Mouse (Mus musculus): ENCODE measurements around the gene Amn.

The Amn gene

DNA sequence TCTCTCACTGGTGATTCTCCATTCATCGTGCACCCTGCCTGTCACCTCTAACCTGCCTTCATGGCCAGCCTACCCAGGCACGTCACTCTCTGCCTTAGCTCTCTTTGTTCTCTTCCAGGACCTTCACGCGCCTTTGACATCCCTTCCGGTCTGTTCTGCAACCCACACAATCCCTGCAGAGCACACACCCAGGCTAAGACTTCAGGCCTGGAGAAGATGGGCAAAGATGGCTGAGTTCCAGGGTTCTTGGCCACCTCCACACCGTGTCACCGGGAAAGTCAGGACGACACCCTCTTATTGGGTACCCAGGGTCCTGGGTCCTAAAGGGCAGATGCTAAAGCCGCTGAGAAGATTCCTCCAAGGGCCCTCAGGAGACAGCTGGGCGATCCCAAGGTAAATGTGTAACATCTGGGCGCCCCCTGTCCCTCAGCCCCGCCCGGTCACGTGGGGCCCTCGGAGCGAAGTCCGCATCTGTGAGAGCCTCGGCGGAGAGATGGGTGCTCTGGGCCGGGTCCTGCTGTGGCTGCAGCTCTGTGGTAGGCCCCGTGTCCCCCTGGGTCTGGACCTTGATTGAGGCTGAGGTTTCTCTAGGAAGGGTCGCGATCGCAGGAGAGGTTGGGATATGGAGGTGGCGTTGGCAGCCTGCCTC is at the start of gene Amn:
Gene Amn (plus strand): TSS at position 467 of the 649 bp plus-strand sequence.
- peak; percentile 88 for DNase-seq (ENCODE audit: low spot score)

- DNase-seq (ENCODE audit: low spot score) = no peak
Observed at GRCm38 (mm10) chr12:111225197-111225780, 45.6 kb upstream of the Amn start.

GRCm38 (mm10) chr12:111227410-111227809 is 43.5 kb upstream of the Amn start:
- no peak for DNase-seq (ENCODE audit: low spot score)

- DNase-seq (ENCODE audit: low spot score) = no peak
Observed at GRCm38 (mm10) chr12:111228488-111228887, 42.4 kb upstream of the Amn start.

DNA sequence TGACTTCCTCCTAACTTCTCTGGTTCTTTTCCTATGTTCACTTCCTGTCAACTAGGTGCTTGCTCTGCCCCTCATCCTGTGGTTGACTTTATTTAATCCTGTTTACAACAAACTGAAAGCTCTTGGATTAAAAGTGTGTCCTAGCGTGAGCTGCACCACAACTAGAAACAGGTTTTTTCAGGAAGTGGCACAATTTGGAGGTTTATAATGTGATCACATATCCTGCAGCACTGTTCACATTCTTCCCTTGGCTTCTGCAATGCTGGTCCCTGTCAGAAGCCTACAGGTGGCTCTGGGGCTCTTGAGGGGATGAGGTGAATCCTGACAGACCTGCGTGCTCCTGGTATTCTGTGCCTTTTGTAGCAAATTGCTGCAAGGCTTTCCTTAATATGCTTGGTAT is 40.1 kb upstream of the Amn start:
- DNase-seq (ENCODE audit: low spot score) = no peak

GRCm38 (mm10) chr12:111233798-111234197 is 37.1 kb upstream of the Amn start:
- no peak for DNase-seq (ENCODE audit: low spot score)

- no peak for DNase-seq (ENCODE audit: low spot score)
Observed at GRCm38 (mm10) chr12:111234383-111234782, 36.5 kb upstream of the Amn start.

DNA sequence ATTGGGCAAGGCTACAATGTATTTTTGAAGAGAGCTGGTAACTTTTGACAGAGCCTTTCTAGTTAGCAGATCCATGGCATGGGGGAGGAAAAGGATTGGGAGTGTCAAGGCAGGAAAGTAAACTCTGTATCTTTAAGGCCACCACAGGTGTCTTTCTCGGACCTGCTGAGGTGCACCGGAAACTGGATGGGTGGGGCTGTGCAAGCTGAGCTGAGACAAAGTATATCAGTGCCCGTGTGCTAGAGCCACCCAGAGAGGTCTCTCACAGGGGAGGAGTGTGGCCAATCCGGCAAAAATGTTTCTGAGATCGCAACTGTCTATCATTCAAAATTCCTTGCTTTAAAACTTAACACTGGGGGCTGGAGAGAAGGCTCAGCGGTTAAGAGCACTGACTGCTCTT is 35.3 kb upstream of the Amn start:
- DNase-seq (ENCODE audit: low spot score) = no peak

DNA sequence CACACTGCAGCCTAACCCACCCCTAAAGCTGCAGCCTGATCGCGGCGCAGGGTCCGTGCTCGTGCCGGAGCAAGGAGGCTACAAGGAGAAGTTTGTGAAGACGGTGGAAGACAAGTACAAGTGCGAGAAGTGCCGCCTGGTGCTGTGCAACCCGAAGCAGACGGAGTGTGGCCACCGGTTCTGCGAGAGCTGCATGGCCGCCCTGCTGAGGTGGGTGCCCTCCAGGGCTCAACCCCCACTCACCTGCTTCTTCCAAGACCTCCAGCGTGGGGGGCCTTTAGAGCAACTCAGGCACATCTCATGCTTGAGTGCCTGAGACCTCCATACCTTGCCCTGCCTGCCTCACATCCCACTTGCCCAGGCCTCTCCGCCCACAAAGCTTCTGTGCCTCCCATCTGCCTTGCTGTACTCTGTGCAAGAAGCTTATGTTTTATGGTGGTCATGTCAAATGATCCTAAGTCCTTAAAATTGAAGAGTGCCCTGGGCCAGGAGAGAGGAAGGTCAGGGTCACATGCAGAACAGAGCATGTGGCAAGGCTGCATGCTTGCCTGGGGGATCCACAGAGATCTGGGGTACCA is 33.2 kb upstream of the Amn start:
- DNase-seq (ENCODE audit: low spot score) = no peak

GRCm38 (mm10) chr12:111238345-111238744 is 32.5 kb upstream of the Amn start:
- DNase-seq (ENCODE audit: low spot score) = no peak

- DNase-seq (ENCODE audit: low spot score) = peak; percentile 15
Observed at GRCm38 (mm10) chr12:111238778-111239177, 32.1 kb upstream of the Amn start.

- DNase-seq (ENCODE audit: low spot score) = no peak
Observed at GRCm38 (mm10) chr12:111239930-111240329, 31.0 kb upstream of the Amn start.

GRCm38 (mm10) chr12:111241916-111242315 is 29.0 kb upstream of the Amn start:
- no peak for DNase-seq (ENCODE audit: low spot score)

GRCm38 (mm10) chr12:111242346-111242745 is 28.5 kb upstream of the Amn start:
- DNase-seq (ENCODE audit: low spot score) = no peak

DNA sequence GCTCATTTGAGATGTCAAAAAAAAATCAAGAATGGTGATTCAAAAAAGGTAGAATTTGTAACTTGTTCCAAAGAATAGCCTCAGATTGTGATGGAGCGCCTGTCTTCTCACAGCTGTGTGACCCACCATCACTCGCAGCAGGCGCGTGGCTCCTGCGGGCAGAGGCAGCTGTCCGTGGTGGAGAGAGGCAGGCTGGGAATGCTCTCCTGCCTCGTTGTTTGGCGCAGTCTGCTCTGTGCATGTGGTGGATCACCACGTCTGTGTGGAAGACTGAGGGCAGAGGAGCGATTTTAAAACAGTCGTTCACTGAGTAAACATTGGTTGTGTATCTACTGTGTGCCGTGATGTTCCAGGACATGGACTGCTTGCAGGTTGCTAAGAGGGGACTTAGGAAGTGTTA is 27.2 kb upstream of the Amn start:
- DNase-seq (ENCODE audit: low spot score) = no peak

DNA sequence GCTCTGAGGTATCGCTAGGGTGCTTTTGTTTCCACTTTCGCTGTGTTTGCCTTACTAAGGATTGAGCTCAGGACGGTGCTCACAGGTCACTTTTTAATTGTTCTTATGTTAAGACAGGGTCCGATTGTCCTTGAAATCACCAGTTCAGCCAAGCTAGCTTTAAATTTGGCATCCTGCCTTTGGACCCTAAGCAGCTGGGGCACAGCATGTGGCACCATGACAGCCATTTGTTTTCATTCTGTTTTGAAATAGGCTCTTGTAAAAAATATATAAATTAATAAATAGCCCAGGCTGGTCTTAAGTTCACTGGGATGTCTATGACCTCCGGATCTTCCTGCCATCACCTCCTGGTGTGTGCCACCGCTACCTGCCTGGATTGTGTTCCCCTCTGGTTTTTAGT is 25.8 kb upstream of the Amn start:
- DNase-seq (ENCODE audit: low spot score) = no peak

- no peak for DNase-seq (ENCODE audit: low spot score)
Observed at GRCm38 (mm10) chr12:111246808-111247464, 24.0 kb upstream of the Amn start.

DNA sequence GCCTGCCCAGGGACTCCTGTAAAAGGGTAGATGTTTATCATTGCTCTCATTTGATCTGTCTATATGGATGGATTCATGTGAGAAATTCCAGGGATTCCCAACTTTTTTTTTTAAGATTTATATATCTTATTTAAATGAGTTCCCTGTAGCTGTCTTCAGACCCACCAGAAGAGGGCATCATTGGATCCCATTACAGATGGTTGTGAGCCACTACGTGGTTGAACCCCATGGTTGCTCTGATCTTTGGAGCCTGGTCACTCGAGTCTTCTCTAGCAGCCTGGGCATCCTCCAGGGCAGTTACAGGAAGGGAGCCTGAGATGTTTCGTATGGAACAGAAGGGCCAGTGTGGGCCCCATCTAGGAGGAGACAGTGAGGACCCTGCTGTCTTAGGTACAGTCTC is 21.8 kb upstream of the Amn start:
- DNase-seq (ENCODE audit: low spot score) = no peak

DNA sequence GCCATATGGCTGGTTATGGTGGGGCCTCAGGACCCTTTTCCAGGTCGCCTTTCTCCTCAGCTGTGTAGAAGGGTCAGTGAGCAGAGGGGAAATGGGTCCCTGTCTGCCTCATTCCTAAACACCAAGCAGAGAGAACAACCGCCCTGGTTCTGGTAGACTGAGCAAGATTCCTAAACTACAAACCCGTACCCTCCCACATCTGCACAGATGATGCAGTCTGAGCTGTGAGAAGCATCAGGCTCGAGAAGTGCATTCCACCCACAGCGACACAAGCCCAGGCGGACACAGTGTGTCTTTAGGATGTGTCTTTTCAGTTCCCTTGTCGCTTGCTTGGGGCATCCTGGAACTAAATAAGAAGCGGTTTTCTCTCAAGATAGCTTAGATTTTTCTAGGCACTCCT is 20.8 kb upstream of the Amn start:
- no peak for DNase-seq (ENCODE audit: low spot score)

DNA sequence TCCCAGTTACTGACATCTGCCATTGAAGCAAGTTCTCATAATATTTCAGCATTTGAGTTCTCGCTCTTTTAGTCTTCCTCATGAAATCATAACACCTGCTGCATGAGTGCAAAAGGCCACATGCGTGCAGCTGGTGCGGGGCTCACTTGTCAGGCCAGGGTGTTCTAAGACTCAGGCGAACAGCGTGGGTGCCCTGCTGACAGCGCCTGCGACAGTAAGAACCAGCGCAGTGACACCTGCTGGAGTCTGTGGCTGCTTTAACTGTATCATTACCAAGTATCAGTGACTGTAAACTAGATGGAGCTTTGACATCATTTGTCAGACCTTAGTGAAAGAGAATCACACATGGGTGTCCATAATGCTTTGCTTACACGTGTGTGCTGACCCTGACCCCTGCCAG is 19.7 kb upstream of the Amn start:
- DNase-seq (ENCODE audit: low spot score) = no peak

- no peak for DNase-seq (ENCODE audit: low spot score)
Observed at GRCm38 (mm10) chr12:111263650-111264049, 7.2 kb upstream of the Amn start.

GRCm38 (mm10) chr12:111265212-111265611 is 5.7 kb upstream of the Amn start:
- no peak for DNase-seq (ENCODE audit: low spot score)

- no peak for DNase-seq (ENCODE audit: low spot score)
Observed at GRCm38 (mm10) chr12:111266592-111266991, 4.3 kb upstream of the Amn start.
